Mouse (Mus musculus) spleen, adult 2 months (tissue): Measurements from ENCODE around the gene Smcp.

Experiments
- CTCF ChIP-seq: fragments of 200-500 bp; IDR thresholded peaks from 2 replicates; pipeline ENCODE4 v1.5.1; 2011; ENCODE audit warnings: mild to moderate bottlenecking, inconsistent platforms; ENCODE audit not compliant: insufficient read depth, insufficient read length, insufficient replicate concordance; ENCODE audit errors: extremely low read depth
- POLR2A ChIP-seq: fragments of 200-500 bp; IDR thresholded peaks from 2 replicates; pipeline ENCODE4 v1.6.1; 2011; ENCODE audit warnings: low read depth, low read length, inconsistent platforms

DNA sequence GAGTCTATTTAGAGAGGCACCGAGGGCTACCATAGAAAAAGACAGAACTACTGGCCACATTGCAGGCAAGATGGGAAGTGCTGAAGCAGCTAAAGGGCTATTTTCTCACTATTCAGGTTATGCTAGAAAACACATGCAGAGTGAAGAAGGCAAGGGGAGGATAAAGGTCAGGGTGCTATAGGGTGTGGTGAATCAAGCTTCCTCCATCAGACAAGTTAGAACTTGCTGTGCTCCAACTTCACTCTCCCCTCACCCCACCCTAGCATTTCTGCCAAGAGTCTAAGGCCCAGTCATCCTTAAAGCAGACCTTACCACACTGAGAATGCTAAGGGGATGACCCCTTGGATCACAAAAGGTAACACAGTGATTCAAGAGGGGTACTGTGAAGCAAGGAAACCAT is 9.3 kb downstream of the Smcp start:
- no peak for TF ChIP-seq CTCF
- no peak for TF ChIP-seq POLR2A
